Mouse (Mus musculus) ES-CJ7 (cell line): ENCODE measurements around the gene Trim52.
A peak's percentile ranks its signal among the peaks of the same experiment; 100 is the strongest.
"Not testable (repeated sequence)": the region's sequence is repeated elsewhere in the genome, so short reads cannot be mapped to it uniquely, and the experiment has no call there.

Experiments used
- DNase-seq: peaks from one replicate; pipeline ENCODE4 v3.0.0; 2011; ENCODE audit warnings: low read depth, low spot score

Gene Trim52

DNA sequence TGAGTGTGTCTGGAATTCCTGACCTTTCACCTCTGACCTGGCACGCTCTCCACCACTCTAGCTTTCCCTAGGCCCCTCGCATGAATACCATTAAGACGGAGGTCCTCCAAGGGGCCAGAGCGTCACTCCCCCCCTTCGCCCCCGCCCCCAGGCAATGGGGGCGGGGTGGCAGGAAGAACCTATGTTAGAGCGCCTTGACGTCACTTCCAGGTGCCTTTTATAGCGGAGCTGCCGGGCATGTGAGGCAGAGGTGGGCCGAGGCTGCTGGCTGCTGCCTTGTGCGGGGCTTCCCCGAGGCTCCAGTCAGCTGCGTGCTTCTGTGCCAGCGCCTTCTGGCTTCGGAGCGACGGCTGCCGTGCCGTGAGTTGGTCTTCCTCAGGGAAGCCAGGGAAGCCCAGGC is at the start of gene Trim52:
TSS of gene Trim52 (plus strand) at position 219 of the 400 bp plus-strand sequence.
- DNase-seq = peak; percentile 65

DNA sequence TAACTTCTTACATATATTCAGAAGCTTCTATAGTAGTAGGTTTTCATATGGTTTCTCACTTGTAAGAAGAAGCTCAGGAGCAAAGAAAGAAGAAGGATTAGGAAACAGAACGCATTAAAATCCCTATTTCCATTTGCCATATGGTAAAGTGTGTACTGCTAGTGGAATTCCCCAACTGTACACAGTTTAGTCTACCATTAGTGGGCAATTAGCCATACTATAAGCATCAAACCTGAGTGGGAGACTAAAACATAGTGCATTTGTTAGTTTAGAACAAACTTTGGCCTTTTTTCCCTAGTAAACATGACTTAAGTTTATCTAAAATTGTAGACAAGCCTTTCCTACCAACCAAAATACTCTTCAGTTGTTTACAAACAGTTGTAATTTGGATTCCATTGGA is 33.4 kb upstream of the Trim52 start:
- DNase-seq = no peak

DNA sequence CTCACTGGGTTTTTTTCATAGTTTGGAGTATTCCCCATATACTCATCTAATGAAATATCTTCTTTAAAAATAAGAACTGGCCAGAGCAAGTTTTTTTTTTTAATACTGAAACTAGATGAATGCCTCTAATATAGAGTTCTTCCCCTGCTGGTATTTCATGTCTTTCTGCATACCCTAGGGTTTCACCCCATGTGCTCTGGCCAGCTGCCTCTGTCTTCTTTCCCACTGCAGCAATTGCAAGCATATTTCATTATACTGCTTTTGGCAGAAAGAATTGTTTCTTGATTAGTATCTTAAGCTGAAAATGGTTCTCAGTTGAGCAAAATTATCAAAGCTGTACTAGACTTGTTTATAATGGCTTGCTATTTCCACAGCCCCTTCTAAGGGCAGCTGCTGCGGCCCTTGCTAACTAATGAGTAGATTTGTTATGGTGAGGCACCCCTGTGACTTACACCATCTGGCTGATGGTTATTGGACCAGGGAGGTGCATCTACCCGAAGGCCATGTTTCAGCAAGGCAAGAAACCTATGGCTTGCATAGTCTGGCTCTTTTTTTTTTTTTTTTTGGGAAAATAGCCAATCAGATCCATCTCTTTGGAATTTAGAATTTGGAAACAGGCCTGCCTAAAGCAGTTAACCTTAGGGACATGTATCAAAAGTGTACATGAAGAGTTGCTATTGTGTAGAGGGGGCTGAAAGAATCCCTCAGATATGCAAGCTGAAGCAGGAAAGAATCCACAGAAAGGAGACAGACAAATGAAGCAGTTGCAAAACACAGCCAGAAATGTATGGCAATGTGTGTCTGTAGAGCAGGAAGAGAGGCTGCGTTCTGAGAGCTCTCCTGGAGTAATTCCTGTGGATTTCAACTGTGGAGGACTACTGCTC is 30.6 kb upstream of the Trim52 start:
- DNase-seq = no peak

DNA sequence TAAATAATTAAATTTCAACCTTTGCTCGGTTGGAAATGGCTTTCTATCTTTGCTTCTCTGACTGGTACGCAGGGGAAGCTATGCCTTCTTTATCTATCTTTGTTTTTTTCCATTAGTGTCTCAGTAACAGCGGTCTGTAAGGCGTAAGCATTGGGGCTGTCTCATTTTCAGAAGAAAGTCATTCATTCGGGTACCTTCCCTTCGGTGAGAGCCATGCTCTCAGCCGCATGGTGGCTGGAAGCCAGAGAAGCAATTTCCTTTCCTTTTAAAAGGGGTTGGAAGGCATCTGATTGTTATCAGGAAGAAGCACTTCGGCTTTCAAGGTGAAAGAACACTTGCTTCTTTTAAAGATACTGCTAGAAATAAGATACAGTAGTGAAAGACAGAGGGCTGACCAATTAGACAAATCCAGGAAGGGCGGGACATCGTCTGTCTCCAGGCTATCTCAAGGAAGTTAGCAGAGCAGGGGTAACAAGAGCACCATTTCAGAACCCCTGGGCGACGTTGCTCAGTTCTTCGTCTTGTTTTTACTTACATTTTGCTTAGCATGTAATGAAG is 17.4 kb upstream of the Trim52 start:
- no peak for DNase-seq

DNA sequence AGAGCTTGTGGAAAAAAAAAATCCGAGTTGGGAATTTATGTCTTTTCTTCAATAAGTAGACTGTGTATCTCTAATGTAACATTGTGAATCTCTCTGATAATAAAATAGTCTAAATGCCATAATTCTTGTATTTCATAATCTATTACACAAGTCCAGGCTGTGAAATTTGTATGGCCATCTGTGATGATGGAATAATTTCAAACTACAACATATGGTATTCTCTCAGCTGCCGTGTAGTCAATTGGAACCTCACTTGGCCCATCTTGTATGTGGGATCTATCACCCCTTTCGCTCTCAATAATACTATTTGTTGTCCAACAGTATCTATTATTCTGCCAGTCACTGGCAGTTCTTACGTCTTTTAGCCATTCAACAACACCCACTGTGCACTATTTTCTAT is 9.2 kb upstream of the Trim52 start:
- DNase-seq = no peak

DNA sequence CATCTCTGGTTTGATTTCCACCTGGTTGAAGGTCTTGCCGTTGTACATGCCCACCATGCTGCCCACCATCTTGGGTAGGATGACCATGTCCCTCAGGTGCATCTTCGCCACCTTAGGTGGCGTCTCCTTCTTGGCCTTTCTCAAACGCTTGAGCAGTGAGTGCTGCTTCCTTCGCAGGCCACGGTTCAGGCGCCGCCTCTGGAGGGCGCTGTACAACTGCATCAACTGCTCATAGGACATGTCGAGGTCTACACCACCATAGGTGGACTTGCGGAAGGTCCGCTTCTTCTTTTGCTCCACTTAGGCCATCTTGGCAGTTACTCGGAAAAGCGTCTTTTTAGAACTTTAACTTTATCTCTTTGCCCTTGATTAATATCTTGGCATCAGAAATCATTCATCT is 5.1 kb upstream of the Trim52 start:
- DNase-seq = peak; percentile 8

DNA sequence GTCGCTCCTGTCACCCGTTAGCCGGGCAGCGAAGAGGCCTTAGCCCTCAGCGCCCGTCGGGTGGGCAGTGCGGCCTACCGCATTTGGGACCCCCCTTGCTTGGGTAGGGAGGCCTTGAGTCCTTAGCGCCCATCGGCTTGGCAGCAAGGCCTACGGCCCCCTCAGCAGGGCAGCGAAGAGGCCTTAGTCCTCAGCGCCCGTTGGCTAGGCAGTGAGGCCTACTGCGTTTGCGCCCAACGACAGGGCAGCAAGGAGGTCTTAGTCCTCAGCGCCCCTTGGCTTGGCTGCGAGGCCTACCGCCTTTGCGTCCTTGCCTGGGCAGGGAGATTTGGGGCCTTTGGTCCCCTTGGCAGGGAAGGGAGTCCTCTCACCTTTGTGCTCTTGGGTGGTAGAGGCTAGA is 427 bp downstream of the Trim52 start:
- no peak for DNase-seq

DNA sequence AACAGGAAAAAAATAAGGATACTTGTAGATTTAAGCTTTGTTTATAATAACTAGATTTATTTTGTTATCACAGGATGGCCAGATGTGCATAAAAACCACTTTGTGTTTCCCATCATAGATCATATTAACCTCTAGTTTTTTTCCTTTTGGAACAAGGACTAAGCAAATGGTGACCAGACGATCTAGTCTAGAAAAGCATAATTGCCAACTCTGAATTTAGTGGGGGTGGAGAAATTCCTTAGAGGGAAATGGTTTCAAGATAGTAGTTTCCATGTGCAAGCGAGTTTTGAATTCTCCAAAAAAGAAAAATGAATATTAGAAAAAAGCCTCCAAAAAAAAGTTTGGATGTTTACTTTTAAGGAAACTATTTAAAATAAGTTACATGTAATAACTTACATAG is 13.4 kb downstream of the Trim52 start:
- no peak for DNase-seq

DNA sequence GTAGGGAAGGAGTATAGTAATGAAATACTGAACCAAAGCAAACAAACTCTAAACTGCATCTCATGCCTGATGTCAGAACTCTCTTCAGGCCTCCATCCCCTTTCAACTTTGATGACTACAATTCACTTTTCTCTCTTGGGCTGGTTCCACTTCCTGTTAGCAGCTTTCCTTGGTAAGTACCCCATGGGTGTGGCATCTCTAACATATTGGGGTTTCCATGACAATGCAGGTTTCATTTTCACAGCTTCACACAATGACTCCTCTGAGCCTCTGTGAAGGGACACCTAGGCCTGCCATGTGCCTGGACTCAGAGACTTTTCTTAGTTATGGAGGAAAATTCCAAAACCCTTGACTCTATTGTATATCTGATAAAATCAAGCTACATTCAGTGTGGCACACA is 30.3 kb downstream of the Trim52 start:
- DNase-seq = no peak

DNA sequence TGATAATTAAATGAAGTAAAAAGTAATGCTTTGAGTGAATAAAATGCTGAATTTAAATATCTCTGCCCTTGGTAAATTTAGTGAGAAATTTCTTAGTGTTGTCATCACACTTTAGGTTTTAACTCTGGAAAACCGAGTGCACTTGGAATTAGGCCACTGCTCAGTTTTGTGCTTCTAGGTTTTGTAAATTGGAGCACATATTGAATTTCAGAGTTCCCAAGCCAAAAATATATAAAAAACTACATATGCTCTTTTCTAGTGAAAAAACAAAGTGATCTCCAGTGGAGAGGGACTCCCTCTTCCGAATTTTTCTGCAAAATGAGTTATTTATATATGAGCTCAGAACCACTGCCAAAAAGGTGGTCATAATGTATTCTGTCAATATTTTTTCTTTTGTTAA is 45.2 kb downstream of the Trim52 start:
- DNase-seq = no peak

DNA sequence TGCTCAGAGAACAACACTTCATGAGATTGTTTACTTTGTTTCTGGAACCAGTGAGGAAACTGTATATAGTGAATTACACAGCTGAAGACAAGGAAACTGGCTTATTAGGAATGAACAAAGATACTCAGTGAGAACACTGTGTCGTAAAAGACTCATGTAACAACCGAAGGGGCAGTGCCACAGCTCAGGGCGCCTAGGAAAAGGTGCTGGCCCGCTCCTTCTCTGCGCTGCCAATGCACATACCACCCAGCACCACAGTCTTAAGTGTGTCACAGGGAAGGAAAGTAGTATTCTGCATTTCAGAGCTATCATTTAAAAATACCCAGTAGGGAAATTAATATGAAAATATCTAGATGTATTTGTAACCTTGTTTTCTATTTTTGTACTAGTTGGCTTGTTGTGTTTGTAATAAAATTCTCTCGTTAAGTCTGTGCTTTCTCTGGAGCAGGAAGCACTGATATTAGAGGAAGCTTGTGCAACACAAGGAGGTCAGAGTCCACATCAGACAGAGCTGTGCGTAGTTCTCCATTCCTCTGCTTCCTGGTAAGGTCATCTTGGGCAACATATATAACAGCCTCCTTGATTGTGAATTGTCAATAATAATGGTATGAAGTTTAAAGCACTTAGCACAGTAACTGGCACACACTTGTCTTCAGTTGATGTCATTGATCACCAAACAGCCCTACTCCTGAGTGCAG is 49.0 kb downstream of the Trim52 start:
- no peak for DNase-seq

DNA sequence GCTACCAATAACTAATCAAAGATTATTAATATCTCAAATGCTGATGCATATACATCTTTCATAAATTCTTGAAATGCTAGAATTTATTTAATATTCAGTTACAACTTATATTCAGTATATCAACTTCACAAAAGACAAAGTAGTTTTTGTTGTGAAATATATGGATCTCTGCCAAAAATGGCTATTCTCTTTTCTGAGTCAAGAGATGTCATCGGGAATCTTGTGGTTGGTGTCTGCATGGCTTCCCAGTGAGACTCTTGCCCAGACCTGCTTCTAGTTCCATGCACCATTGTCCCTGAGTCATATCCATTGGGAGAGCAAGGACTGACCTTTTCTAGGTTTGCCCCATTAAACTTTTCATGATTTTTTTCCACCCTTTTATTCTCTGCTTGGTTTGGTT is 50.5 kb downstream of the Trim52 start:
- no peak for DNase-seq

DNA sequence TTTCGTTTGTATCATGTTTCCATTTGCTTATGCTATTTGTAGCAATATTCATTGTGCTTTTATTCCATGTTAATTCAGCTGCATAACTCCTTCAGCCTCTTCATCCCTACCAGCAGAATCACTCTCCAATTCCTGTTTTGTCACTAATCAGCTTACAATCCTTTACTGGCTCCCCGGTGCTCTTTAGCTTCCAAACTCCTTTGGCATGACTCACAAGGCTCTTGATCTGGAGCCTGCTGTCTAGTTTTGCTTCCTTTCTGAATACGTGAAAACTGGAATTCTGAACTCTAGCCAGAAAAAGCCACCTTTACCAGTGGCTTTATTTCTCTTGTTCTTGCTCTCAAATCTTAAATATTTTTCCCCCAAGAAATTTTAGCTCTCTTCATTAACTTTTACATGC is 56.3 kb downstream of the Trim52 start:
- no peak for DNase-seq

DNA sequence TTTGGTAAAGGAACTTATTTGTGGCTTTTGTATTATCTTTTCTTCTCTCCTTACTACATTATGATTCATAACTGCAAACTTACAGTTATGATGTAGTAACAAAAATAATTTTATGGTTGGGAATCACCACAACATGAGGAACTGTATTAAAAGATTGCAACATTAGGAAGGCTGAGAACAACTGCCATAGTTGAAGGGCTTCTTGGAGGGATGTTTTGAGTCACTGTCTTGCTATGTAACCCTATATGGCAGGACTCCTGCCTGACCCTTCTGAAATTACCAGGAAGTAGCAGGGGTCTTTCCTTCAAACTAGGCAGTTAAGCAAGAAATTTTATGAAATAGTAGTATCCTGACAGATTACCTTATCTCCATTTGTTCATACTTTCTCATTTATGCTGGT is 57.2 kb downstream of the Trim52 start:
- no peak for DNase-seq

DNA sequence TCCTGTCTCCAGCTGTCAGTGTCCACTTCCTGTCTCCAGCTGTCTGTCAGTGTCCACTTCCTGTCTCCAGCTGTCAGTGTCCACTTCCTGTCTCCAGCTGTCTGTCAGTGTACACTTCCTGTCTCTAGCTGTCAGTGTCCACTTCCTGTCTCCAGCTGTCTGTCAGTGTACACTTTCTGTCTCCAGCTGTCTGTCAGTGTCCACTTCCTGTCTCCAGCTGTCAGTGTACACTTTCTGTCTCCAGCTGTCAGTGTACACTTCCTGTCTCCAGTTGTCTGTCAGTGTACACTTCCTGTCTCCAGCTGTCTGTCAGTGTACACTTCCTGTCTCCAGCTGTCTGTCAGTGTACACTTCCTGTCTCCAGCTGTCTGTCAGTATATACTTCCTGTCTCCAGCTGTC is 57.9 kb downstream of the Trim52 start:
- not testable (repeated sequence) for DNase-seq

DNA sequence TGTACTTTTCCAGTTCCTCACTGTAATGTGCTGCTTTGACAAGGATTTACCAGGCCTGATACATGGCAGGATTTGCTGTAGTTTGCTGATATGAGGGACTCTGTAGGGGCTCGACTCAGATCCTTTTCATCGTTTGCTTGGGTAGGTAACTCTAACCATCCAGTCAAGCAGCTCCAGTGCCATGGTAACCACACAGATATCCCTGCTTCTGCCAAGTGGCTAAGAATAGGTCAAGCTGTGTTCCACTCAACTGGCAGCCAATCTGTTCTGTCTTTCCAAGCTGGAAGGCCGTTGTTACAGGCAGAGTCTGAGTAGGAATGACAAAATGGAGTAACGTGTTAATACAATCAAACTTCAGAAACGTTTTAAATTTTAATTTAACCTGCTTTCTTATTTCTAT is 70.9 kb downstream of the Trim52 start:
- DNase-seq = no peak

DNA sequence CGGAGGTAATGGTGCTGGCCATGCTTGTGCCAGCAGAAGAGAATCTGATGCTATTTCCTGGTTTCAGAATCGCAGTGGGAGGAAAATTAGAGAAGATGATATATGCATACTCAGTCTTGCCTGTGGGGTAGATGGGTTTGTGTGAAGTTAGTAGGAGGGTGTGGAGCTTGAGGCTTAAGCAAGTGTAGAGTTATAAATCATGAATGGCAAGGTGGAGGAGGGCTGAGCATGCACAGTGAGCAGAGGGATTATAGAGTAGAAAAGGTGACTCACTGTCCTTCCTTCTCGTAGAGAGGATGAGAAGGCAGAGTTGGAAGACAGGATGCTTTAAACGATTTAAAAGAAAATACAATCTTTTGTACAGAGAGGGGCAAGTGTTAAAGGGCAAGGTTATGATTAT is 72.2 kb downstream of the Trim52 start:
- no peak for DNase-seq

DNA sequence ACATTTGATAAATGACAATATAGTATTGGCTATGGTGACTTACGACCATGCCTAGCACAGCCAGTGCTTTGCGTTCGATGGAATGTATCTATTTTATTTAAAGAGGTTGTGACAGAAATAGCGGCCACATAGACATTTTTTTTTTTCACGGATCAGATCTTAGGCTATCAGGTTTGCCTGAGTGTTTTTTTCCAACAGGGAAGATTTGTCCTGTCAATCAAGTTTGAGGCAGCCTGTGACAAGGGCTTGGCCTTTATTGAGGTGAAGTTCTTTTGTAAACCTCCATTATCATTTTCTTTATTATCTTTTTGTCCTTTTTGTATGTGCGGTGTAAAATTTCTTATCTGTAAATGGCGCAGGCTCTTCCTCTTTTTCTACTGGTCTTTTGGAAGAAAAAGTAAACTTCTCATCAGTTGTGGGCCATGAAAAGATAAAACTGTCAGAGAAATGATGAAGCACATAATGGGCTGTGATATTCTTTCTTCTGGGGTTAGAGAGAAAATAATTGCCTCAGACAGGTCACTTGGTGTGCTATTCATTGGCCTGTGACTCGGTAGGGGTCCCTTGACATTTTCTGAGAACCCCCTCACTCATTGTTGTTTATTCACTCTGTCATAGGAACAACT is 73.2 kb downstream of the Trim52 start:
- no peak for DNase-seq

DNA sequence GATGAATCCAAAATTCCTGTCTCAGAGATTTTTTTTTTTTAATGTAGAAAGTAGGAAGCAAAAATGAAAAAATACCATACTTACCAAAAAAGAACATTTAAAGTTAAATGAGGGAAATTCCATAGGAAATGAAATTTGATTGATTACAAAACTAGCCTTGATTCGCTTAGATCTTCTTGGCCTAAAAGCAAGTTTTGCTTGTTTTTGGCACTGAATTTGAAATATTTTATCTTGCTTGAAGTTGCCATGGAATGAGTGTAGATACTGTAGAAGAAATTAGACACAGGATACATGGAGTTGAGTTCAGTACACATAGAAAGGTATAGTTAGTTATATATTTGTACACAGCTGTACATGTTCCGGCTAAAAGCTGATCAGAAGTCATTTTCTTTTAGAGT is 73.7 kb downstream of the Trim52 start:
- DNase-seq = no peak

DNA sequence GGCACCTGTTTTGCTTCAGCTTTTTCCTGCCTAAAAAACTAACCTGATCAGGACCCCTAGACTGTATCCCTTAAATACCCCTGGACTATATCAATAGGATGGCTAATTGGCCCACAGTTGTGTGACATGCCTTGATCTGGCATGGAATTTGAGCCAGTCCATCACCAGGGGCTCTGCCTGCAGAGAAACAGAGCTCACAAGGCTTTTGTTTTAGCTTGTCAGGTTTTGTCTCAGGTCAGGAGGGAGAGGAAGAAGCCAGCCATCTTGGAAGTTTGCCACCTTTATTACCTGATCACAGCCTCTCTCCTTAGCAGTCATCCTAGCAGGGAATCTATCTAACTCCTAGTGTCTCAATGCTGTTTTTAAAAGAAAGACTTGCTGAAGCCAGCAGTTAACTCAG is 74.6 kb downstream of the Trim52 start:
- no peak for DNase-seq

DNA sequence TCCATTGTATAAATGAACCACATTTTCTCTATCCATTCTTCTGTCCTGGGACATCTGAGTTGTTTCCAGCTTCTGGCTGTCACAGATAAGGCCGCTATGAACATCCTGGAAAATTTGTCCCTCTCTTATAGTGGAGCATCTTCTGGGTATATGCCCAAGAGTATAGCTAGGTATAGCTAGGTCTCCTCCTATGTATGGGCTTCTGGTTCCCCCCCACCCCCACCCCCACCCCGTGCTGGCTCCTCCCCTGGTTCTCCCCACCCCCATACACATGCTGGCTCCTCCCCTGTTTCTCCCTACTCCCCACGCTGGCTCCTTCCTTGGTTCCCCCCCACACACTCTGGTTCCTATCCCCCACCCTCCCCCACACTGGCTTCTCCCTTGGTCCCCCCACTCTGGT is 78.0 kb downstream of the Trim52 start:
- no peak for DNase-seq
